Mouse (Mus musculus): ENCODE measurements at regions not wholly inside any gene's neighbourhood (a gene's known extent, or its start where the extent isn't known, plus 50 kb on each side); places are given as distances from the start of the nearest gene placed in this dataset.

DNA sequence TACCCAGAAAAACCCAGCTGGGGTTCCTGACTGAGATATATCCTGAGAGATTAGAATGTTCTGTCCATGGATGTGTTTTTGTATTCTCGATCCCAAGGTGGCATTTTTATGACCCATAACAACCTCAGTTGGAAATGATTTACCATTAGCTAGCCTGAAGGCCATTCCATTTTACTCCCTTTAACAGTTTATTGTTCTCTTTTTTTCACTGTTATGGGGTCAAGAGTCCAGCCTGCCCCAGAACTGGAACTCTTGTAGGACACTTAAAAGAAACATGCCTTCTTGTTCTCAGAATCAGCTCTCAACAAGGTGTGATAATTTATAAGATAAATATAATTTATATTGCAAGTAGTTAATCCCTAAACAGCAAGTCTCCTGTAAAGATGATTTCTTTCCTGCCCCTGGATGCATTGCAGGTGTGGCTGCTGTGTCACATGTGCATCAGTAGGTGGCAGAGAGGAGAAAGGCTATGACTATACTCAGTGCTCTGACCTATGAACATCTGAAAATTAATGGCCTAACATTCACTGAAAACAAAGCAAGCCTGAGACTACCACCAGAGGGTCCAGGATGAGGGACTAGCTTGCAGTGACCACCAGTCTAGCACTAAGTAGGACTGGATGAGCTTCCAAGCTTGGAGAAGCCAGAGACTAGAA is 181.6 kb upstream of the Gm527 start:
- H3K4me3 ChIP-seq: no peak overlapping the region
- H3K4me2 ChIP-seq: no peak overlapping the region
- H3K27ac ChIP-seq: no peak overlapping the region
- no peaks in the 10 kb centered on the region for H3K9me3 ChIP-seq
- ATAC-seq (ENCODE audit: low FRiP score): no peak
- no peaks in the 10 kb centered on the region for H3K36me3 ChIP-seq
- H3K4me1 ChIP-seq (replicated peaks): no peaks in the 10 kb centered on the region
- no peaks in the 10 kb centered on the region for H3K27me3 ChIP-seq
- 76% methylated on average over 1 of the region's 1 CpGs for WGBS
- H3K9ac ChIP-seq: no peak overlapping the region

DNA sequence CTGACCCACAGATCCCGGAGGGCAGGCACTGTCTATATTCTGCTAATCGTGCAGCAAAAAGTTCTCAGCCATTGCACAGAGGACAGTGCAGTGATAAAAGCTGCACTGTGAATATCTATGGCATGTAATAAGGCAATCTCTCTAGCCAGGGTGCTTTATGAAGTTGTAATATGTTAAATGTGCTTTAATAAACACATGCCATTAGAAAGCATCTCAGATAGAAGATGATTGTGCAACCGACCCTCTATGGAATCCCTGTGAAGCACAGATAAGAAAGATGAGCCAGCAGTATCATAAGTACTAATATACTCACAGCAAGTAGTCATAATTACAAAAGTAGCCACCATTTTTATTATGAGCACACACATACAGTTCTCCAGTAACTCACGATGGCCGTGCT is 214.3 kb upstream of the Gm527 start:
- Histone ChIP-seq H3K36me3 (no peaks in the 10 kb centered on the region), H3K4me3 (no peak overlapping the region), H3K27ac (no peak overlapping the region), H3K9ac (no peak overlapping the region), H3K9me3 (no peaks in the 10 kb centered on the region), H3K27me3 (no peaks in the 10 kb centered on the region), H3K4me1 (replicated peaks) (no peaks in the 10 kb centered on the region), H3K4me2 (no peak overlapping the region)
- 90% methylated on average over 5 of the region's 5 CpGs for WGBS
- no peak for ATAC-seq (ENCODE audit: low FRiP score)

DNA sequence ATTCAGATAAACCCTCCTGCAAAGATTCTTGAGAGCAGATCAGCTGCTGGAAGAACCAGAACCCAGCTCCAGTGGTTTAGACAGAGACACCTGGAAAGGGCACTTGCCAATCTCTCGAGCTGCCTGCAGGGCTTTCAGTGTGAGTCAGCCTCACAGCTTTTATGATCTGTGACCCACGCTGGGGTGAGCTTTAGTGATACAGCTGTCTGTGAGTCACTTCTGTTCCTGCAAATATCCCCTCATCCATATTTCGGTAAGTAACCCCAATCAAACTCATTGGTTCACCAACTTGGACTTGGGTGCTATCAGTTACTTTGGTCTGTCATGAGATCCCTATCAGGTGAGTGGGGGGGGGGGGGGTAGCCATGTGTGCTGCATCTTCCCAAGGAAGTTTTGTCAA is 216.6 kb upstream of the Gm527 start:
- ATAC-seq (ENCODE audit: low FRiP score): no peak
- Histone ChIP-seq H3K27me3 (no peaks in the 10 kb centered on the region), H3K9me3 (no peaks in the 10 kb centered on the region), H3K9ac (no peak overlapping the region), H3K27ac (no peak overlapping the region), H3K4me3 (no peak overlapping the region), H3K4me1 (replicated peaks) (no peaks in the 10 kb centered on the region), H3K36me3 (no peaks in the 10 kb centered on the region), H3K4me2 (no peak overlapping the region)
- WGBS: 87% methylated on average over 3 of the region's 3 CpGs

DNA sequence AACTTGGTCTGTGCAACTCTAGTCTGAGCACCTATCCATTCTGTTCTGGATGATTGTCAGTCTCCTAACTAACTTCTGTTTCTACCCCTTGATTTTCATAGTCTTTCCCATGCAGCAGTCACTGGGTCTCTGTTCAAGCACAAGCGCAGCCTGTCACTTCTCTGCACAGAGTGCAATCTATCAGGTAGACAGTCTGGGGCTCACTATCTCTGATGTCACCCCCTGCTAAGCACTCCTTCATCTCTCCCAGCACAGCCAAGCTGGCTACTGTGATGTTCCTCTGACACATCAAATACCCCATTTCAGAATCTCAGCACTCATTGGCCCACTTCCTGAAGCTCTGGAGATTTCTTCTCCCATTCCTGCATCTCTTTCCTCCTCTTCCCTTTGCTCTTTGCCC is 220.9 kb upstream of the Fscb start:
- 72% methylated on average over 1 of the region's 1 CpGs for WGBS
- H3K4me1 ChIP-seq (replicated peaks): peaks cover 9% of the 10 kb centered on the region
- no peaks in the 10 kb centered on the region for H3K36me3 ChIP-seq
- H3K27ac ChIP-seq: no peak overlapping the region
- no peak for ATAC-seq (ENCODE audit: low FRiP score)
- H3K9me3 ChIP-seq: no peaks in the 10 kb centered on the region
- H3K27me3 ChIP-seq: no peaks in the 10 kb centered on the region
- no peak overlapping the region for H3K4me3 ChIP-seq
- H3K9ac ChIP-seq: no peak overlapping the region
- no peak overlapping the region for H3K4me2 ChIP-seq

DNA sequence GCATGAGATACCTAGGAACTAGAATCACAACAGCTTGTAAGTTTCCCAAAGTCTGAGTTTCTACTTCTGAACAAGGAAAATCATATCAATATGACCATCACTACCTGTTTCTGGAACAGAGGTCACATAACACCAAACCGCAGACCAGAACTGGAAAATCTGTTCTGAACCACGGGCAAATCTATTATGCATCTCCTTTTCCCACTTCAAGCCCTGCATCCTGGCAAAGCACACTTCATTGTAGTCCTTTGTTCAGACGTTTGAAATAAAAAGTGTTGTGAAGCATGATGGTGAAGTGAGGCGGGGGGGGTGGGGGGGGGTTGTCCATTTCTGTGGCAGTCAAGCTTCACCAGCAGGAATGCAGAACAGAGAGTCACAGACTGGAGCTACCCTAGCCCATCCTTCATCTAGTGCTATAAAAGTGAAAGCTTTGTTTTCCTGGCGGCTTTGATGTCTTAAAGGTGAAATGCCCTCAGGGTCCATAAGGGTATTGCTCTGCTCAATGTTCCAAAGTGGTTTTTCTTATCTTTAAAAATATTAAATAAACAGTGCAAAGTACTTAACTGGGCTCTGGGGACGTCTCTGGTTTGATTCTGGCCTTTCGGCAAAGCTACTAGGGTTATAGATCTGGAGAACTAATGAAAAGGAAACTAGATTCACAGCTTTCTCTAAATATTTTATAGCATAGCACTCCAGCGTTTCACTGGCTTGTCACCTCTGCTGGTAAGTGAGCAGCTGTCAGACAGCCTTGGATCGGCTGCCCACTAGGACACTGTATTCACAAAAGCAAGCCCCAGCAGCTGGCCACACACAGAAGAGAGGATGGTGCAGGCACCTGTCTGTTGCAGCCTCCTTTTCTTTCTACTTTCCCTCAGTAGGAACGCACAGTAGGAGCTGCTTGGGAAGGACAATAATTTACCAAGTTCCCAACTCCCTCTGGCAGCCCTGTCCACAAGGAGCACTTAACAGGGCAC is 218.0 kb upstream of the Fscb start:
- no peak overlapping the region for H3K9ac ChIP-seq
- 0 out of 2 replicates have a peak overlapping the region, but pooled peaks have one; percentile 15 for H3K4me2 ChIP-seq
- peak overlapping the region; percentile 12; the same call in 1 of the 2 replicates for H3K27ac ChIP-seq
- H3K27me3 ChIP-seq: no peaks in the 10 kb centered on the region
- 28% methylated on average over 10 of the region's 10 CpGs for WGBS
- no peaks in the 10 kb centered on the region for H3K36me3 ChIP-seq
- no peak overlapping the region for H3K4me3 ChIP-seq
- peak; percentile 46; the same call in 1 of the 2 replicates for ATAC-seq (ENCODE audit: low FRiP score)
- H3K4me1 ChIP-seq (replicated peaks): peaks cover 9% of the 10 kb centered on the region
- H3K9me3 ChIP-seq: no peaks in the 10 kb centered on the region

DNA sequence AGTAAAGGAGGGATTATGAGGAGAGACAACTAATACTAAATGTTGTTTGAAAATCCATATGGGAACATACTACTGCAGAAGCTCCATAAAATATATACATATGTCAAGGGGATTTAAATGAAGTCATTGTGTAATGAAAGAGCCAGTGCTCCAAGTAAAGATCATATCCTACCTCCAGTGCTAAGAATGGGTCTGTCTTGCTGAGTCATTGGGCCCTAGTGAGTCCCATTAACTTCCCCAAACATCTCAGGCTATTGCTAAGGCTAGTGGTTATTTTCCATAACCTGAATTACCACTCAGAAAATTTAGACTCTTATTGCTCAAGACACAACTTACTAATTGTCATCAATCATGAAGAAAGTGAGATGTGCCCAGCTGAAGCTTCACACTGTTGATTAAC is 215.2 kb upstream of the Fscb start:
- Histone ChIP-seq H3K4me2 (no peak overlapping the region), H3K4me3 (no peak overlapping the region), H3K9ac (no peak overlapping the region), H3K27me3 (no peaks in the 10 kb centered on the region), H3K4me1 (replicated peaks) (peaks cover 9% of the 10 kb centered on the region), H3K36me3 (no peaks in the 10 kb centered on the region), H3K27ac (no peak overlapping the region), H3K9me3 (no peaks in the 10 kb centered on the region)
- ATAC-seq (ENCODE audit: low FRiP score): no peak

DNA sequence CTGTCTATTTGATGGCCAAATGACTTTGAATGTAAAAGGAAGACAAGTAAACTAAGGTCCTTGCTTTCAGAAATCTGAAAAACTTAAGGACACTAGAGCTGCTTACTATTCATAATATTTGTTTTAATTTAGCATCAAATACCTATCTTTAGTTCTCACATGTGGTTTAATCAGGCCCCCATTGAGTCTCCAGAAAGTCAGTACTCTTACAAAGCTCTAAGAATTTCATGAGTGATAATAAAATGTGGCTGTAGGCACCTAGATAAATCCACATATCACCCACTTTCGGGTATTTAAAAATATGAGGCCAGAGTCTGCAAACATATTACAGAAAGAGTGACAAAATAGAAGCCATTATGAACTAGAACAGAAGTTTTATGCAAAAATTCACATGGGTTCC is 214.1 kb upstream of the Fscb start:
- Histone ChIP-seq H3K9ac (no peak overlapping the region), H3K4me1 (replicated peaks) (peaks cover 9% of the 10 kb centered on the region), H3K4me3 (no peak overlapping the region), H3K27ac (no peak overlapping the region), H3K4me2 (no peak overlapping the region), H3K27me3 (no peaks in the 10 kb centered on the region), H3K36me3 (no peaks in the 10 kb centered on the region), H3K9me3 (no peaks in the 10 kb centered on the region)
- ATAC-seq (ENCODE audit: low FRiP score): no peak
- 87% methylated on average over 1 of the region's 1 CpGs for WGBS

DNA sequence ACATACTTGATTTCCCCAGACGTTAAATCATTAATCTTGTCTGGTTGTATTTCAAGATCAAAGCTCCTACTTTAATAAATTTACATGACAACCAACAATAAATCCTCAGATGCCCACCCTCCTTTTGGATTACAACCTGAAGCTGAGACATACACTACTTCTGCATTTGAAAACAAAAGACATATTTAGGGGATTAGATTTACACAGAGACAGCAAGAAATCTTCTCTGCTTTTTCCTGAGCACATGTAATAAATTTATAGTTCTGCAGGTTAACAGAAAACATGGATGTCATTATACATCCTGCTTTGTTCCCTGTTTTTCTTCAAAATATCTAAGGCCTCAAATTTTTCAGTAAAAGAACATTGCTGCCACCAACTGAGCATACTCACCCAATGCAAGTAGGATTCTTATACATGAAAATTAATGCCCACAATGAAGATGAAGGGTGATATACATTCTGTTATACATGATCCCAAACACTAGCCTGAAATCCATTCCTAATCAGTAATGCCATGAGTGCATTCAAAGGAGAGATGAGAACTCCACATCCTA is 166.4 kb upstream of the Fscb start:
- no peak overlapping the region for H3K9ac ChIP-seq
- ATAC-seq (ENCODE audit: low FRiP score): 0 out of 2 replicates have a peak, but pooled peaks have one; percentile 17
- H3K27me3 ChIP-seq: no peaks in the 10 kb centered on the region
- no peak overlapping the region for H3K27ac ChIP-seq
- H3K36me3 ChIP-seq: no peaks in the 10 kb centered on the region
- no peak overlapping the region for H3K4me3 ChIP-seq
- WGBS: 54% methylated on average over 1 of the region's 1 CpGs
- H3K4me2 ChIP-seq: no peak overlapping the region
- H3K9me3 ChIP-seq: no peaks in the 10 kb centered on the region
- no peaks in the 10 kb centered on the region for H3K4me1 ChIP-seq (replicated peaks)

DNA sequence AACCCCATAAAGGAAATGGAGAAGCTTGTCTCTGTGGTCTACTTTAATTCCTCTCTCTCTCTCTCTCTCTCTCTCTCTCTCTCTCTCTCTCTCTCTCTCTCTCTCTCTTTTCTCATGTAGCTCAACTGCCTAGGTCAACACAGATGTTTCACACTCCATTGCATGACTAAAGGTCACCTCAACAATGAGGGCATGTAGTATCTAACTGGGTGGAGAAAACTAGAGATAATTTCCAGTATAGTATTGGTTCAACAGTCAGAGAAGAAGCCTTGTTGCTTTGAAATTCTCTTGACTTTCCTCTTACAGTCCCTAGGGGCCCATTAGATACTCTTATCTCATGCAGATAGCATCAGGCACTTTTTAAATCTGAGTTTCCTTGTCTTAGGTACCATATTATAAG is 140.4 kb upstream of the Fscb start:
- no peak overlapping the region for H3K4me2 ChIP-seq
- H3K27ac ChIP-seq: no peak overlapping the region
- H3K27me3 ChIP-seq: no peaks in the 10 kb centered on the region
- no peak overlapping the region for H3K9ac ChIP-seq
- no peak for ATAC-seq (ENCODE audit: low FRiP score)
- no peaks in the 10 kb centered on the region for H3K4me1 ChIP-seq (replicated peaks)
- H3K36me3 ChIP-seq: no peaks in the 10 kb centered on the region
- H3K4me3 ChIP-seq: no peak overlapping the region
- H3K9me3 ChIP-seq: no peaks in the 10 kb centered on the region
